Mouse (Mus musculus): ENCODE results near the gene Camk2d.

Camk2d gene

DNA sequence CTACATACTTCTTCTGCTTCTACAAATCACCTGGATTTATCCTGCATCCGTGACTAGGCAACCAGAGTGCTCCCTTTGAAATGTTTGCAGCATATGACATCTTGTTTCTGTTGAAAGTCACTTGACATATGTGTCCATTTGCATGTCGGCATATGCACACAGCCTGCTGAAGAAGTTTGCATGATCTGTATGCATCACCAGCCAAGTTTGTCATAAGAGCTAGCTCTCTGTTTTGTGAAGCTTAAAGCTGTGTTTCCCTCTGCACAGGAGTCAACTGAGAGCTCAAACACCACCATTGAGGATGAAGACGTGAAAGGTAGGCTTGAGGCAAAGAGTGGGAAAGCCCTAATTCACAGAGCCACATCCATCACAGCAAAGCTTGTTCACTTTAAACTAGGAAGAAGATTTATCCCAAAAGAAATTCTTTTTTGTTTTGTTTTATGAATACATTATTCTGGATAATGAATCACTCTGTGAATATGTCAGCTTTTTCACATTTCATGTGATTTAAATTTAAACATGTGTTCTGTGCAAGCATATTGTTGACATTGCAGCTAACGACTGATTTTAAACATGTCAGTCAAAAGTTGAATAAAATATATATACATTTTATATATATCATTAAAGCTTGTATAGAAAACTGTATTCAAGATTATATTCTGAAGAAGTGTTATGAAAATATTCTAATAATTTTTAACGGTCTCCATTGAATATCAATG lies 214.4 kb downstream of the Camk2d start:
- no peak for DNase-seq (ENCODE audit: low read depth, low spot score)

- DNase-seq (ENCODE audit: low read depth, low spot score): no peak
Measured at GRCm38 (mm10) chr3:126811646-126812045, 215.5 kb downstream of the Camk2d start.

GRCm38 (mm10) chr3:126822374-126822773 lies 226.3 kb downstream of the Camk2d start:
- no peak for DNase-seq (ENCODE audit: low read depth, low spot score)

DNA sequence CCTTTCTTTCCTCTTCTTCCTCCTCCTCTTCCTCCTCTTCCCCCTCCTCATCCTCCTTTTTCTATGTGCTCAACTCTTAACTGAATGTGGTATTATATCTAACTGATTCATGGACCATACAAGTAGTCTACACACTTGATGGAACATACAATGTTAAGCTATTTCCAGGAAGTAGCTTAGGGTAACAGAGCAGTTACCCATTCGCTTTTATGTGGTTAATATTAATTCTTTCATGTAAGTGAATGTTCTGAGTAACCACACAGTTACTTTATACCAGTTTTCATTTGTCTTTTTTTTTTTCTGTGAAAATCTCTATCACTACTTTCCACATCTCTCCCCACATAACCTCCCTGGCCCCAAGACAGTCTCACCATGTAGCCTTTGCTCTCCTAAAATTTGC lies 228.8 kb downstream of the Camk2d start:
- DNase-seq (ENCODE audit: low read depth, low spot score): no peak

- no peak for DNase-seq (ENCODE audit: low read depth, low spot score)
Measured at GRCm38 (mm10) chr3:126826172-126826571, 230.1 kb downstream of the Camk2d start.

DNA sequence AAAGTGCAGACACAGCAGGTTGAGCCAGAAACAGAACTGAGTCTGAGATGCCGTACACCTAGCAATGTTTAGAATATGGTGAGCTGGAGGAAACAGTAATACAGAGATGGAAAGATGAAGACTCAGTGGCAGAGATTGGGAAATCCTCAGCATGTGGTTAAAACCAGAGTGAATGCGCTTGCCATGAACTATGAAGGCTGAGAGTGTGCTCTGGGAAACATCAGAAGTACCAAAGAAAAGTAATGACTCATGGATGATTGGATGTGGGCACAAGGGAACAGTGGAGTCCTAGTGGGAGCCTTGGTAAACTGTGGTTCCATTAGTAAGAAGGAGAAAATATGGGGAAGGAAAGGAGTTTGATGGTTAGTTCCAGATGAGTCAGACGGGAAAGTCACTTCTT lies 231.8 kb downstream of the Camk2d start:
- no peak for DNase-seq (ENCODE audit: low read depth, low spot score)

DNA sequence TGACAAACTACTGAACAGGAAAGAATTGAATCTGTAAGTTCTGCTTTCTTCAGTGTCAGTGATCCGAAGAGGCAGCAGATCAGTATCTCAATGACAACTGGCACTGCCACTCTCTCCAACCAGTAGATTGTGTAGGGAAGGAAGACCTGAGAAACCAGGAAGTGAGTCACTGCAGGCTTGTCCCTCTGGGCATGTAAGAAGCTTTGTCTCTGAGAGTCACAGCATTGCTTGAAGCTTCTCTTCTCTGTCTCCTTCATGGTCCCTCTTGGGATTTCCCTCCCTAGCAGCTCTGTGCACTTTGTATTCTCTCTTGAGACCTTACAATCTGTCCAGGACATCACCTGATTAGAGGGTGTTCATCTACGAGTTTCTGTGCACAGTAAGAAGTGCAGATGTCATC lies 233.7 kb downstream of the Camk2d start:
- no peak for DNase-seq (ENCODE audit: low read depth, low spot score)

DNA sequence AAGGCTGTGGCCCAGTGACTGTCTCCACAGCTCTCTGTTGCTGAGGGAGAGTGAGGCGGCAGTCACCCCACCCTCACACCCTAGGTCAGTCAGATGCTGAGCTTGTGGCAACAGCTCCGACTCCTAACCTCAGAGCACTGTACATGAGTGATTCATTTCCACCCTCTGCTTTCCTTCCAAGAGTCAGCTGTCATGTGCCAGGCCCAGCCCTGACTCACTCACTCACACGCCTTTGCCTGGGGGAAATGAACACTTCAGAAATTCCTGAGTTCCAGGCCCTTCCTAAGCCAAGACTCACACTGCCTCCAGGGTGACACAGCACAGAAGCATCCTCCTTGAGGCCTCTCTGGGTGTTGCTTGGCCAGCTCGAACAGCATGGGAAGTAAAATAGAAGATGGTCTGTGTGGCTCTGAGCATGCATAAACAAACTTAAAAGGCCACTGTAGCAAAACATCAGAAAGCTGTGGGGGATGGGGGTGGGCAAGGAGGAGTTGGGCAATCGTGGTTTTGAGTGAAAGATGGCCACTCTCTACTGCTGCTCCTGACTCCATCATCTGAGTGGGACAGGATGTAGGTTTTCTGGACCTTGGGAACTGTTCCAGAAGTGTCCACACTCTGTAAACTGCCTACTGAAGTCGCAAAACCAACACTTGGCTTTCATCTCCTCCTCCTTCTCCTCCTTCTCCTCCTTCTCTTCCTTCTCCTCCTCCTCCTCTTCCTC lies 235.5 kb downstream of the Camk2d start:
- peak; percentile 83 for DNase-seq (ENCODE audit: low read depth, low spot score)

DNA sequence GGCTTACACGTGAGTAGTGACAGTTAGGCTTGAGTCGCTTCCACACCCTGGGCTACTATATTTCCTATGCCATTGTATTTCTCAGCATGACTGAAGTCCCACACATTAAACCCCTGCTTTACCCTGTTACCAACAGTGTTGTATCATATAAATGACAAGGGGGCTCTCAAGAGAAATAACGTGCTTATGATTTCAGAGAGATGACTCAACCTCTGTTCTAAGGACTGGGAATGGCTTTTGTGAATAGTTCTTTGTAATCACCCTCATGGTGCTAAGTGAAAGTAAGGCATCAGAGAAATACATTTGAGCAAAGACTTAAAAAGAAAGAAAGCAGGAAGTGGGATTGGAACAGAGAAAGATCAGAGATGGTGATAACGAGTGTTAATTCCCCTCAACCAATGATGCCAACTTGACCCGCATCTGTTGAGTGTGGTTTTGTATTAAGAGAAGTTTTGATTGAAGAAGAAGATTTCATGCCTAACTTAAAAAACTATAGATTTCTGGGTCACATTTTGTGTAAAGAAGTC lies 238.6 kb downstream of the Camk2d start:
- no peak for DNase-seq (ENCODE audit: low read depth, low spot score)

GRCm38 (mm10) chr3:126842780-126843179 lies 246.7 kb downstream of the Camk2d start:
- DNase-seq (ENCODE audit: low read depth, low spot score): no peak

GRCm38 (mm10) chr3:126844809-126845208 lies 248.7 kb downstream of the Camk2d start:
- no peak for DNase-seq (ENCODE audit: low read depth, low spot score)

- DNase-seq (ENCODE audit: low read depth, low spot score): no peak
Measured at GRCm38 (mm10) chr3:126848081-126848480, 252.0 kb downstream of the Camk2d start.

- no peak for DNase-seq (ENCODE audit: low read depth, low spot score)
Measured at GRCm38 (mm10) chr3:126860442-126860841, 264.3 kb downstream of the Camk2d start.

GRCm38 (mm10) chr3:126869561-126869960 lies 273.5 kb downstream of the Camk2d start:
- no peak for DNase-seq (ENCODE audit: low read depth, low spot score)

GRCm38 (mm10) chr3:126870688-126871087 lies 274.6 kb downstream of the Camk2d start:
- no peak for DNase-seq (ENCODE audit: low read depth, low spot score)

GRCm38 (mm10) chr3:126878233-126878632 lies 282.1 kb downstream of the Camk2d start:
- DNase-seq (ENCODE audit: low read depth, low spot score): no peak

GRCm38 (mm10) chr3:126886090-126886489 lies 290.0 kb downstream of the Camk2d start:
- no peak for DNase-seq (ENCODE audit: low read depth, low spot score)

DNA sequence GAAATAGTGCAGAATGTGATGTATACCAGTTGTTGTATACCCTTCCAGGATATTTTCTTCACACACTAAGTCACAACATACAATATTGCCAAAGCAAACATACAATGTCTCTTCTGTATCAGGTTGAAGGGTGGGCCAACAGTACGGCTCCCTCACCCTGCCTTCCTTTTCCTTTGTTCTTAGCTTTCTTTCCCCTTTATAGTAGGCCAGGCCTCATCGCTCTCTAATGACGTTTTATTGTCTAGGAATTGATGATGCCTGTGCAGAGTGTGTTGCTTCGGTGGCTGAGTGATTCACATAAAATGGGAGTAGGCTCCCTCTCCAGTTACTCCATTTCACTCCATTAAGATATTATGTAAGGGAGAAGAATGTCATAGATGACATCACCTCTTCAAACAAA lies 290.5 kb downstream of the Camk2d start:
- no peak for DNase-seq (ENCODE audit: low read depth, low spot score)
